Mouse (Mus musculus) brain, adult 2 months (tissue): ENCODE results near the gene 2310050C09Rik.

Experiments
- DNase-seq: peaks from one replicate; pipeline ENCODE4 v3.0.0; 2011; ENCODE audit warnings: low read depth, low spot score

The 2310050C09Rik gene

GRCm38 (mm10) chr3:92870116-92870515 is at the start of gene 2310050C09Rik:
TSS of gene 2310050C09Rik (minus strand) at chr3:92870216.
- DNase-seq, result no peak

- peak; percentile 58 for DNase-seq
Measured at GRCm38 (mm10) chr3:92907571-92907970, 37.6 kb upstream of the 2310050C09Rik start.

- DNase-seq, result no peak
Measured at GRCm38 (mm10) chr3:92905182-92905581, 35.2 kb upstream of the 2310050C09Rik start.

GRCm38 (mm10) chr3:92903640-92904039 is 33.6 kb upstream of the 2310050C09Rik start:
- peak; percentile 33 for DNase-seq

- peak; percentile 23 for DNase-seq
Measured at GRCm38 (mm10) chr3:92902992-92903391, 33.0 kb upstream of the 2310050C09Rik start.

GRCm38 (mm10) chr3:92894489-92894888 is 24.5 kb upstream of the 2310050C09Rik start:
- DNase-seq, result no peak

- no peak for DNase-seq
Measured at GRCm38 (mm10) chr3:92894063-92894462, 24.0 kb upstream of the 2310050C09Rik start.

GRCm38 (mm10) chr3:92874180-92874579 is 4.2 kb upstream of the 2310050C09Rik start:
- peak; percentile 34 for DNase-seq

- DNase-seq, result no peak
Measured at GRCm38 (mm10) chr3:92851186-92851585, 18.8 kb downstream of the 2310050C09Rik start, which contains the start of gene Lce1l. TSS of gene Lce1l (minus strand) at chr3:92851286.

GRCm38 (mm10) chr3:92827108-92827507 is 42.9 kb downstream of the 2310050C09Rik start, which contains the start of gene Kprp:
TSS of gene Kprp (minus strand) at chr3:92827247.
- no peak for DNase-seq

GRCm38 (mm10) chr3:92825808-92826207 is 44.2 kb downstream of the 2310050C09Rik start:
- peak; percentile 1 for DNase-seq
